In genomic region chr2:7260186-7260585, GRCm38 (mm10) we compare ENCODE assay signal across 17 mouse cellular contexts.
DNase-seq lines count a peak whose midpoint lies in the region; ATAC-seq and TF ChIP-seq lines count a peak whose summit lies in the region.
"Had no signal": no experiment of that assay in that cellular context is flagged by ENCODE, and none has a peak within 500 bp of the region (broad histone marks: within the 10 kb centered on the region; RNA-seq: fewer than 3 reads in every experiment).

No protein-coding gene starts in this region.

- H3K4me1 ChIP-seq in kidney, embryonic 16.5 days (ENCODE audit: insufficient read depth, low read length), result no peaks in the 10 kb centered on the region
- no peaks in the 10 kb centered on the region for H3K4me1 ChIP-seq in forebrain, postnatal 0 days (ENCODE audit: insufficient read depth)
- H3K4me1 ChIP-seq: embryonic facial prominence, embryonic 12.5 days; forebrain, embryonic 15.5 days; heart, embryonic 15.5 days; midbrain, embryonic 13.5 days; neural tube, embryonic 12.5 days had no signal

- H3K9me3 ChIP-seq in kidney, embryonic 16.5 days (ENCODE audit: low read length), result no peaks in the 10 kb centered on the region; the same call in 1 of the 2 replicates
- no peaks in the 10 kb centered on the region for H3K9me3 ChIP-seq in forebrain, postnatal 0 days (ENCODE audit: low read length)
- H3K9me3 ChIP-seq: embryonic facial prominence, embryonic 12.5 days; forebrain, embryonic 15.5 days; heart, embryonic 15.5 days; midbrain, embryonic 13.5 days; neural tube, embryonic 12.5 days had no signal

- H3K4me3 ChIP-seq in kidney, embryonic 16.5 days (ENCODE audit: low read length), result no peak overlapping the region
- H3K4me3 ChIP-seq in forebrain, postnatal 0 days (ENCODE audit: low read depth, low read length), result no peak overlapping the region
- H3K4me3 ChIP-seq: embryonic facial prominence, embryonic 12.5 days; forebrain, embryonic 15.5 days; heart, embryonic 15.5 days; midbrain, embryonic 13.5 days; neural tube, embryonic 12.5 days had no signal

- peak; percentile 7 for DNase-seq in kidney, adult 18-20 months
- peak; percentile 5 to 44 for DNase-seq in urinary bladder, postnatal 36 days (ENCODE audit: low spot score in 2 of 2)
- DNase-seq in urinary bladder, postnatal 4 days (ENCODE audit: low spot score in 2 of 2), result no peak
- peak; percentile 75 for DNase-seq in heart, adult 8-10 months (ENCODE audit: low spot score)
- no peak for DNase-seq in forebrain, postnatal 0 days
- DNase-seq in cerebellum, adult 9-11 months, result no peak
- DNase-seq in spleen, postnatal 4 days (ENCODE audit: low spot score in 2 of 2), result no peak
- DNase-seq: liver, postnatal 0 days; retina, postnatal 1 day; thymus, postnatal 14 days had no signal

- H3K27me3 ChIP-seq in kidney, embryonic 16.5 days (ENCODE audit: insufficient read depth, low read length), result no peaks in the 10 kb centered on the region
- H3K27me3 ChIP-seq in forebrain, postnatal 0 days (ENCODE audit: insufficient read depth, low read length), result no peaks in the 10 kb centered on the region
- H3K27me3 ChIP-seq: embryonic facial prominence, embryonic 12.5 days; forebrain, embryonic 15.5 days; heart, embryonic 15.5 days; midbrain, embryonic 13.5 days; neural tube, embryonic 12.5 days had no signal

- 85% methylated on average over 4 of the region's 4 CpGs for WGBS in kidney, embryonic 16.5 days
- WGBS in forebrain, postnatal 0 days, result 60% methylated on average over 4 of the region's 4 CpGs

- no peak for ATAC-seq in kidney, embryonic 16.5 days (ENCODE audit: low FRiP score, low TSS enrichment)
- no peak for ATAC-seq in forebrain, postnatal 0 days
- ATAC-seq: forebrain, embryonic 15.5 days; liver, postnatal 0 days; midbrain, embryonic 13.5 days had no signal

- TF ChIP-seq CTCF in forebrain, postnatal 0 days (IDR thresholded peaks at IDR 0.05; ENCODE audit: low read depth), result no peak

- H3K9ac ChIP-seq in kidney, embryonic 16.5 days (replicated peaks; ENCODE audit: low read length), result no peak overlapping the region
- no peak overlapping the region for H3K9ac ChIP-seq in forebrain, postnatal 0 days
- H3K9ac ChIP-seq: embryonic facial prominence, embryonic 12.5 days; forebrain, embryonic 15.5 days; heart, embryonic 15.5 days; liver, postnatal 0 days; midbrain, embryonic 13.5 days; neural tube, embryonic 12.5 days had no signal

- no peak overlapping the region for H3K4me2 ChIP-seq in kidney, embryonic 16.5 days (replicated peaks; ENCODE audit: low read depth, low read length)
- H3K4me2 ChIP-seq in forebrain, postnatal 0 days (ENCODE audit: low read depth), result no peak overlapping the region
- H3K4me2 ChIP-seq: embryonic facial prominence, embryonic 12.5 days; forebrain, embryonic 15.5 days; heart, embryonic 15.5 days; midbrain, embryonic 13.5 days; neural tube, embryonic 12.5 days had no signal

- no peaks in the 10 kb centered on the region for H3K36me3 ChIP-seq in kidney, embryonic 16.5 days (ENCODE audit: insufficient read depth, low read length)
- no peaks in the 10 kb centered on the region for H3K36me3 ChIP-seq in forebrain, postnatal 0 days (ENCODE audit: insufficient read depth)
- H3K36me3 ChIP-seq: embryonic facial prominence, embryonic 12.5 days; forebrain, embryonic 15.5 days; heart, embryonic 15.5 days; midbrain, embryonic 13.5 days; neural tube, embryonic 12.5 days had no signal

- H3K27ac ChIP-seq in kidney, embryonic 16.5 days (ENCODE audit: low read length), result no peak overlapping the region
- no peak overlapping the region for H3K27ac ChIP-seq in forebrain, postnatal 0 days (ENCODE audit: low read depth, low read length)
- H3K27ac ChIP-seq: embryonic facial prominence, embryonic 12.5 days; forebrain, embryonic 15.5 days; heart, embryonic 15.5 days; kidney, postnatal 0 days; midbrain, embryonic 13.5 days; neural tube, embryonic 12.5 days had no signal

Comparison
In these comparisons a context has a peak if more than half of its experiments do, and no peak if none do; other contexts are left out.
1. DNase-seq: peak in kidney, adult 18-20 months (single experiment), urinary bladder, postnatal 36 days (2 of 2) and heart, adult 8-10 months (single experiment); none in urinary bladder, postnatal 4 days (0 of 2), forebrain, postnatal 0 days (single experiment), cerebellum, adult 9-11 months (single experiment) and spleen, postnatal 4 days (0 of 2).